Mouse (Mus musculus): Measurements from ENCODE around the gene Spata9.
"Not testable (repeated sequence)": the region's sequence is repeated elsewhere in the genome, so short reads cannot be mapped to it uniquely, and the experiment has no call there.

The Spata9 gene

DNA sequence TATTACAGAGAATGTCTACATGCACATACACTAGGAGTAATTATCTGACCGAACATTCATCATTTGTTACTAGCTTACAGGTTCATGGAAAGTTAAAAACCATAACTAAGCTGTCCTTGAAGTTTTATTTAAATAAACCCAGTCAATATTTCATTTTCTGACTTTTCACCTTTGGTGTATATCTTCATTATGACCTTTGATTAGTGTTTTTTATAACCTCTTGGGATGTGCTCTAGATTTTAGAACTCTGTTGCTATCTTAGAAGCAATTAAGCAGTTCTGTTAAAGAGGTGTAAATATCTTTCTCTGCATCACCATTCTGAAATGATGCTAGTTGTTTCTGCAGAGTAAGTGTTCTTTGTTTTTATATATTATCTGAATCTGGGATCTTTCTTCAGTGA, at the start of gene Spata9:
Spata9 (plus strand) TSS at position 301 of the 400 bp plus-strand sequence.
- ChIA-PET CTCF (no interaction called here), POLR2A (no interaction called here)

DNA sequence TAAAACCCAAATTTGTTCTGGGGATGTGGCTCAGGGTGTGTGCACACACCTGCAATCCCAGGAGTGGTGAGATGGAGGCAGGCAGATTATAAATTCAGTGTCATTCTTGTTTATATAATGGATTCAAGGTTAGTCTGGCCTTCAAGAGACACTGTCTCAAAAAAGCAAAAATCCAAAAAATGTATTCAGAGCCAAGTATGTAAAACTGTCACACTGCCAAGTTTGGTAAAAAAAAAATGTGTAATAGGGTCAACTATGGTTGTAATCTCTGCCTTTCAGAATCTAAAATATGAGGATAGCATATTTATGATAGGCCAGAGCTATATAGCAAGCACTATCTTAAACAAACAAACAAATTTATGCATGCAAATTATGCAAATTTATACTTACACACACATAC, 39.0 kb upstream of the Spata9 start:
- CTCF ChIA-PET: no interaction called here
- POLR2A ChIA-PET: interaction anchor here in 1 of 4 experiments (0.9 to 1.6 kb wide), 2 partner anchors 16 to 18 kb away, joined by 3 to 6 read pairs; partner anchors contain the start of gene Rhobtb3

DNA sequence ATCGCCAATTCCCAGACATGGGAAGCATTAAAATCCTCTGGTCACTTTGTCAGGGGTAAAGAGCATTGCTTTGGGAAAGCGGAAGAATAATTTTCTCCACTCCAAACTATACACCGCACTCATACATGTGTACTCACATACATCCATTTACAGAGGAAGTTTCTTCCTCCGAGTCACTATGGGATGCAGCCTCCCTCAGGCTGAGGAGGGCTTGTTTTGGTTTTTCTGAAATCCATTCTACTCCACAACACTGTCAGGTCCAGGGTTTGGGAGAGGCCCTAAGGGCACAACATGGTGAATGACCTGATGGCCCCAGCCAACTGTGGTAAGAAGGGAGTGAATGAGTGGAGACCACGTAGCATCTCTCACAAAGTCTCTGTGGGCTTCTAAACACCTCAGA, 37.9 kb upstream of the Spata9 start:
- POLR2A ChIA-PET: interaction anchor here in 1 of 4 experiments (1.8 to 2.2 kb wide), 2 partner anchors 14 to 17 kb away, joined by 4 to 6 read pairs; no protein-coding TSS in a partner anchor
- CTCF ChIA-PET: not testable (repeated sequence)

DNA sequence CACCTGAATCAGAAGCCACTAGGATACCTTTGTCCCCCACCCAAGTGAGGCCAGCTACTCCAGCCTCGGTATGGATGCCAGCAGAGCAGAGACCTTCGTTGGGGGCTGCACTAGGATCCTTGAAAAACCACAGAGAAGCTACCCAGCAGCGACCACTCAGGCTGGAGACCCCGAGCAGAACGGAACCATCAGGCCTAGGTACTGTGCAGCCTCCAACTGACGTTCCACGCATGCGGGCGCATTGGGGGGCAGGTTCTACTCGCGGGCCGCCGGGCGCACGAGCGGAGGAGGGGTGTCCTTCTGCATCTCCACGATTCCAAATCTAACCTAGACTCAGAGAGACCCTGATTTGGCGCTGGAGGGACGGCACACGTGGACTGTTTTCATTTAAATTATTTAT, 36.9 kb upstream of the Spata9 start:
- CTCF ChIA-PET: no interaction called here
- POLR2A ChIA-PET: interaction anchor here in 3 of 4 experiments (0.6 to 2.2 kb wide), 7 partner anchors 10 to 168 kb away, joined by 3 to 6 read pairs (median 3); partner anchors contain the start of genes Arsk (in 1 of the 3), Rfesd (in 1 of the 3) and Ttc37 (in 1 of the 3)

DNA sequence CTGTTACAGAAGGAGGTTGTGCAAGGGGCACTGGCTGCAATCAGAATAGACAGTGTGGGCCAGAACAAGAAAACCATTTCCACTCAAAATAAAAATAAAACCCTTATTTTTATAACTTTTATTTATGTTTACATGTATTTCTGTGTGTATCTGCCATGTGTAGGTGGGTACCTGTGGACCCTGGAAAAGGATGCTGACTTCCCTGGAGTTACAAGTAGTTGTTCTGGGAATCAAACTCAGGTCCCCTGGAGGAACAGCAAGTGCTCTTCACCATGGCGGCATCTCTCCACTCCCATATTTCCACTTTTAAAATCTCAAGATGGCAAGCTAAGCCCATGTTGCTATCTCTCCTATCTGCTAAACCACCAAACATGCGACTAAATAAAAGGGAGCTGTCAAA, 36.3 kb upstream of the Spata9 start:
- CTCF ChIA-PET: no interaction called here
- POLR2A ChIA-PET: interaction anchor here in 2 of 4 experiments (0.6 to 2.2 kb wide), 6 partner anchors 10 to 167 kb away, joined by 3 to 6 read pairs (median 3); partner anchors contain the start of genes Arsk (in 1 of the 2), Rfesd (in 1 of the 2) and Ttc37 (in 1 of the 2)

DNA sequence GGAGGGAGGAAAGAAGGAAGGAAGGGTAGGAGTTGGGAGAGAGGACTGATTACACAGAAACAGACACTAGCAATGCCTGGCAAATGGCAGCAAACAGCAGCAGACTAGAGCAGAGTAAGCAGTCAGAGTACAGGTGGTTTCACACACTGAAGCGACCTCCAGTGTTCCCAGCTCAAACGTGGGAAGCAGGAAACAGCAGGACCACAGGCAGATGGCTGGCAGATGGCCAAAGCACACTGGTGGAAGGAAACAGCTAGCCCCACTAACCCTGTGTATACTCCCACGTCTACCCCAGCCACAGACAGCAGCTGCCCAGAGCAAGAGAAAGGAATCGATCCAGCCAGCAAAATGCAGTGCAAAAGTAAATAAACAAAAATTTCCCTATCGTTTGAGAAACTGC, 35.9 kb upstream of the Spata9 start:
- ChIA-PET POLR2A (interaction anchor here in 2 of 4 experiments (1.1 to 2.2 kb wide), 3 partner anchors 12 to 167 kb away, joined by 3 to 4 read pairs (median 3); partner anchors contain the start of genes Arsk (in 1 of the 2) and Ttc37 (in 1 of the 2)), CTCF (no interaction called here)

DNA sequence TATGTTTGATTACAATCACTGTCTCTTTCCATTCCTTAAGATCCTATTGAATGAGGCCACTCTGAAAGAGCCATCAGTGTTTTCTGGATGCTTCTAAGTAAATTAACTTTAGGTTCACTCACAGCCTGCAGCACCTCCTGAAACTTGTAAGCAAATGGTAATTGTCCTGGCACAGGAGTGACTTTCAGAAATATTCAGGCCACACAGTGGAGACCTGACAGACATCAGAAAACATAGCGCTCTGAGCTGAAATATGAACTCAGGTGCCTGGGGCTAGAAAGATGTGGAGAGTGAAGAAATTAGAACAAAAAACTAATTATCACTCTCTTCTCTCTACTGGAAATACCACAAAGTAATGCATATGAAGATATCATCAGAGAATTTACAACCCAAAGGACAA, 33.7 kb upstream of the Spata9 start:
- CTCF ChIA-PET: no interaction called here
- POLR2A ChIA-PET: interaction anchor here in 1 of 4 experiments (1.5 kb wide), 1 partner anchor 9 kb away, joined by 6 read pairs; no protein-coding TSS in a partner anchor

DNA sequence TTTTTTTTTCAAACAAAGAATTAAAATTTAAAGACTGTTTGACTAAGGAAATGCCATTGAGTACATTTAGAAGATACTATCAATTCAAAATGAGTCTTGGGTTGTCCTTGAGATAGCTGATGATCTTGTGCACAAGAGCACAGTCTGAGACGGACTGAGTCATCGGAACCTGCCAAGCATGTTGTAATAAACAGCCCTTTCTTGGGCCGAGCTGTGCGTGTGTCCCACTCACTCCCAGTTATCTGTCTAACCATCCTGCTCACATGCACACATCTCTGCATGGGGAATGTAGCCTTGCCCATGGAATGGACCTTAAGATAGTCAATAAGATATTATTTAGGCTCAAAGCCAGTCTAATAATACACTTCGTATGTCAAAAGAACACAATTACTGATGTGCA, 28.1 kb upstream of the Spata9 start:
- POLR2A ChIA-PET: no interaction called here
- CTCF ChIA-PET: no interaction called here

DNA sequence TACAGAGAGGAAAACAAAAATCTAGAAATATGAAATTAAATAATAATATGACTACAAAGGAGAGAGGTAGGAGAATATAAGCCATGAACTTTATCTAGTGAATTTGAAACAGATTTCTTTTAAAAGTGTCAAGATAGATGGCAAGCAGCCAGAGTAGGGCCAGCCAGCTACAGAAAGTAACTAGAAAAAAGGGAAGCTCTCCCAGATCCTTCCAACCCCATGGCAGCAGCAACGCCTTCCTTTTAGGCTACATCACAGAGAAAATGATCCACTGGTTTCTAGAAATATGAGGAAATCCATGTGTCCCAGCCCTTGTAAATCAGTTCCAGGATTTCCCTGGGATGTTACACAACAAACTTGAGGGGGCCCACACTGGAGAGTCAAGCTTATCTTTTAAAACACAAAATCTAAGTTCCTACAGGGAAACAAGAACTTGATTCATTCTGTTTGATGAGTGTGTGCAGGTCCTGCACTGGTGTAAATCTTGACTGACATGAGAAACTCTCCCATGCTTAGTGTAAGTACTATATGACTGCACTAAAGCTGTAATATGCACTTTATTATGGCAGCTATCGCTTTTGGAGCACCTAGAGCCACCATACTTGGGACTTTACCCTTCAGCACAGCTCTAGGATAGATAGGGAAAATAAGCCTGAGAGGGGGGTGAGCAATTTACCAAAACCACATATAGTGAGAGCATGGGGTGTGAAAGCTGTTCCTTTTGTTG, 26.0 kb upstream of the Spata9 start:
- ChIA-PET POLR2A (interaction anchor here in 3 of 4 experiments (0.7 to 1.4 kb wide), 3 partner anchors 11 to 143 kb away, joined by 3 read pairs; partner anchors contain the start of gene Rfesd (in 1 of the 3)), CTCF (interaction anchor here in 2 of 4 experiments (0.6 to 1.2 kb wide), 2 partner anchors 63 to 388 kb away, joined by 3 read pairs; no protein-coding TSS in a partner anchor)

DNA sequence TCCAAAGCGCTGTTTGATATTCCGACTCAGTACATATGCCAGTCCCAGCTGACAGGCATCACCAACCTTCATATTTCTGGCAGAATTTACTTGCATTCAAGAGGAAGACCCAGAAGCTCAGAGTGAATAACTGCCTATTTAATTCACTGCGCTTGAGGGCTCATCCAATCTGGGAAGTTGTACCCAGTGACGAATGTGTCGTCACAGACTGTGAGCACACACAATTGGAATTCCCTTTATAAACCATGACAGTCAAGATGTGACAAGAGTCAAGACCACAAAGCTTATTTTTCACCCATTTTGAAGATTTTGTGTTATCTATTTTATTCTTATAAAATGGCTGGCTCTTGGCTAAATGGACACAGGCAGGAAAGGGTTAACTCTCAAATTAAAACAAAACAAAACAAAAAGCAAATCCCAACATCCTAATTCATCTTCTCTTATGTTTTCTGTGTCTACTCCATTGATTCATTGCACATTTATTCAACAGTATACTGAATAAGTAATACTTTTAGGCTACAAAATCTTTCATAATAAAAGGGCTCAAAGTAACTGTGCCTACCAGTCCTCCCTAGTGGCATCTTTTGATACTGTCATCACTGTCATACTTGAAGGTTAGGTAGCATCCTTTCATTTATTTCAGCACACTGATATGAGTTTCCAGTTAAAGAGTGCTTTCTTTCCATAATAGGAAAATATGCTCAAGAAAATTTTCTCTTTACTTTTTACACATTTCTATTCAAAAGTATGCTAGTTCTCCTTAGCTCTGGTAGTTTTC, 25.2 kb upstream of the Spata9 start:
- ChIA-PET CTCF (no interaction called here), POLR2A (interaction anchor here in 2 of 4 experiments (0.6 to 3.3 kb wide), 4 partner anchors 8 to 646 kb away, joined by 3 to 16 read pairs (median 6); partner anchors contain the start of gene Rfesd (in 1 of the 2))

DNA sequence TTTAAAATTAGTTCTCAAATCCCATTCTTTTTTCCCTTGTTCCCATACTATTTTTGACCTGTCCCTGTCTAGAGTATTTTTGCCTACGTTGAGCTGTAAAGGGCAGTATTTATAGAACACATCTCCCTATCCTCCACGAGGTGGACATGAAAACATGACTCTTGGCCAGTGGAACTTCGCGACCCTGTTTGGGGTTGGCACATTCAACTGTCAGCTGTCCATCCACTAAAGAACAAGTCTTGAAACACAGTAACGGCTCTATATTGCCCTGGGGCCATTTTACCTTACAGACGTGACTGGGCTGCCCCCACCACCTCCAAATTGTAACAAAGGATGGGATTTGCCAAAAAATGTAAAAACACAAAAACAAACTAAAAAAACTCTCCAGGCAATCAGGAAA, 24.2 kb upstream of the Spata9 start:
- CTCF ChIA-PET: no interaction called here
- POLR2A ChIA-PET: interaction anchor here (0.6 to 3.3 kb wide), 23 partner anchors 9 to 1135 kb away, joined by 3 to 20 read pairs (median 4); partner anchors contain the start of genes Rfesd (in 3 of the 4), Cast (in 1 of the 4) and Mctp1 (in 1 of the 4)

DNA sequence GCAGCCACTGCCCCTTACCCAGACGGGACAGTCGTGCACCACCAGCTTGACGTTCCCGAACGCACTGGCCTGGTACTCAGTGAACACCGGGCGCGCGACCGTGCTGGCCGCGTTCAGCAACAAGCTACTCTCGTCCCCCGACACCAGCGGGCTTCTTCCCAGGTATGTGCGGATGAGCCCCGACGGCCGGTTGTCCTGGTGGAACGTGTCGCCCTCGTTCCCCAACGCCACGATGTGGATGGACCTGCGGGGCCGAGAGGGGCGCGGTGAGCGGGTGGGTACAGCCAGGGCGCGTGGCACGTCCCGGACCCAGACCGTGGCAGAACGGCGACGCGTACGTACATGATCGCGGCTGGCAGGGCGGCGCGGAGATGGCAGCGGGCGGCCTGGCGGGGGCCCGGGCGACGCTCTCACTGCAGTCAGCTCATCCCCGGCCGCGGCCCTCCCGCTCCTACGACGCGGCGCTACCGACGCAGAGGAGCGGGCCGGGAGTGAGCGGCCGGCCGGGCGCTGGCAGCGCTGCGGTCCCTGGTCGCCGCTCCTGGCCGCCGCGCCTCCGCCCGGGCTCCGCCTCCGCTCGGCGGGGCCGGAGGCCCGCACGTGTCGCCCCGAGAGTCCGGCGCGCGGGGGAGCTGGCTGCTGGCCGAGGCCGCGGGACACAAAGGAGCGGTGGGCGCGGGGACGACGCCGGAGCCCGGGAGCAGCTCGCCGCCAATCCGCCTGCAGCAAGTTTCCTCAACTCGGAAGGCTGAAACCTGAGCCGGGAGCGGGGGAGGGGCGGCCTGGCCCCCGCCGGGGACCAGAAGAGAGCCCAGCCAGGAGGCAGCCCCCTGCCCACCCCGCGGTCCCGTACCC, 23.5 kb upstream of the Spata9 start, which contains the start of gene Rhobtb3:
Rhobtb3 (minus strand) TSS at position 737 of the 855 bp plus-strand sequence.
- CTCF ChIA-PET: interaction anchor here in 3 of 4 experiments (0.5 to 0.6 kb wide), 4 partner anchors 38 to 486 kb away, joined by 3 read pairs; no protein-coding TSS in a partner anchor
- POLR2A ChIA-PET: interaction anchor here (0.6 to 3.3 kb wide), 28 partner anchors 9 to 1136 kb away, joined by 3 to 20 read pairs (median 4); partner anchors contain the start of genes Rfesd (in 3 of the 4), Cast (in 1 of the 4) and Mctp1 (in 1 of the 4)

DNA sequence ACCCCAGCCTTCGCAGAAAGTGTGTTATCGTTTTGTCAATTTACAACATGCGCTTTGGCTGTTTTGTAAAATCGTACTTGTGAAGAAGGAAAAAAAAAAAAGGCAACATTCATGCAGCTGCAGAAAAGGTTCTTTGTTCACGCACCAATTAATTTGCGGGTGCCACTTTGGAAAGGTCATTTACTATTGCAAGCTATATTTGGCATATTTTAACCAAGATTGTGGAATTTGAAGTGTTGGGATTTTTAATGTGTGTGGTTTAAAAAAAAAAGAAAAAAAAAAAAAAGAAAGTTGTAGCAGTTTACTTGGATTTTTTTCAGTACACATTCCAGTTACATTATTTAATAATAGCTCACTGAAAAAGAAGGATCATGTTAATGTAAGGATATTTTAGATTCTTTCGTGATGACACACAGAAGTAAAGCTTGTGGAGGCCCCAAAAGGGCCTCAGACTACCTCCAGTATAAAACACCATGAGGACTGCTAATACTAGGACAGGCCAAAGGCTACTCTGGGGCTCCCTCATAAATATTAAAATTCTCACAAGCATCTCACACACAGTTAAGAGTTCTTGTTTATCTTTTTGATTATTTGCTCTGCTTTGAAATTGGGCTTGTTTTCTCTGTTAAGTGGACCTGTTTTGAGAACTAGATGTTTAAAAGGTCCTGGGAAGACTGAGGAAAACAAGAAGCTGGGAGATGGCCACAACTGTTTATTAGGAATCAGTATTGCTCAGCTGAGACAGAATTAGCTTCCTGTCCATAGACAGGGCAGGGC, 22.7 kb upstream of the Spata9 start:
- POLR2A ChIA-PET: interaction anchor here (0.6 to 3.3 kb wide), 13 partner anchors 8 to 598 kb away, joined by 3 to 20 read pairs (median 6); partner anchors contain the start of genes Rfesd (in 3 of the 4) and Mctp1 (in 1 of the 4)
- CTCF ChIA-PET: interaction anchor here in 2 of 4 experiments (0.6 kb wide), 3 partner anchors 44 to 953 kb away, joined by 3 to 6 read pairs (median 3); no protein-coding TSS in a partner anchor

DNA sequence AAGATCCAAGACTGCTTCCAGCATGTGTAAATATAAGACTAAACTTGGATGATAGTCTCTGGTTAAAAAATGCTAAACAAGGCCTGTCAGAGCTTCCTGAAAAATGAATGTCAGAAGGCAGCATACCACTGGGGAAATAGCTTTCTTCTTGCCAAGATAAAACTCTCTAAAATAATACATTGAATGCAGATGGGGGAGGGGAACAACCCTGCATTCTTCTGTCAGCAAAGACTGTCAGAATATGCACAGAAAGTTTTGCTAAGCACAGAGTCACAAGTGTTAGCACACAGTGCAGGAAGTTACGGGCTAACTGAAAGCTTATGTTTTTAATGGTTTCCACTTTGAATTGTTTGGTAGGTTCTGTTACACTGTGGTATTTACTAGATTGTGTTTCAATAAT, 16.7 kb upstream of the Spata9 start:
- ChIA-PET POLR2A (no interaction called here), CTCF (no interaction called here)

DNA sequence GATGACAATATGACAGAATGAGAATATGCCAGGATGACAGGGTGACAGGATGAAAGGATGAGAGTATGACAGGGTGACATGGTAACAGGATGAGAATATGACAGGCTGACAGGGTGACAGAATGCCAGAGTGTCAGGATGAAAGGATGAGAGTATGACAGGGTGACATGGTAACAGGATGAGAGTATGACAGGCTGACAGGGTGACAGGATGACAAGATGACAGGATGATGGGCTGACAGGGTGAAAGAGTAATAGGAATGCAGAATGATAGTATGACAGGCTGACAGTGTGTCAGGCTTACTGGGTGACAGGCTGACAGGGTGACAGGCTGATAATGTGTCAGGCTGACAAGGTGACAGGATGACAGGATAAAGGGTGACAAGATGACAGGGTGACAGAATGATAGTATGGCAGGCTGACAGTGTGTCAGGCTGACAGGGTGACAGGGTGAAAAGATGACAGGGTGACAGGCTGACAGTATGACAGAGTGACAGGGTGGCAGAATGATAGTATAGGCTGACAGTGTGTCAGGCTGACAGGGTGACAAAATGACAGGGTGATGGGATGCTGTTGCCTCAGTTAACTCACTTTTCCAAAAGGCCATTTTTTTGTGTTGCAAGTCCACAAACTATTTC, 11.5 kb upstream of the Spata9 start:
- POLR2A ChIA-PET: no interaction called here
- CTCF ChIA-PET: no interaction called here

DNA sequence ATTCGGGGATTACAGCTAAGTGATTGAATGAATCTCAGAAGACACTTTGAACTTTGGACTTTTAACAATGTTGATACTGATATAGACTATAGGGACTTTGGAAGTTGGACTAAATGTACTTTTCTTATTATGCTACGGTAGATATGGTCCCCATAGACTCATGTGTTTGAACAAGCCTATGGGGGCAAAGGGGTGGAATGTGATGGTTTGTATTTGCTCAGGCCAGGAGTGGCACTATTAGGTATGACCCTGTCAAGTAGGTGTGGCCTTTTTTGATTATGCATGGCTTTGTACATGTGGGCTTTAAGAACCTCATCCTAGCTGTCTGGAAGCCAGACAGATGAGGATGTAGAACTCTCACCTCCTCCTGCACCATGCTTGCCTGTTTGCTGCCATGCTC, 7.5 kb downstream of the Spata9 start:
- ChIA-PET POLR2A (no interaction called here), CTCF (no interaction called here)

DNA sequence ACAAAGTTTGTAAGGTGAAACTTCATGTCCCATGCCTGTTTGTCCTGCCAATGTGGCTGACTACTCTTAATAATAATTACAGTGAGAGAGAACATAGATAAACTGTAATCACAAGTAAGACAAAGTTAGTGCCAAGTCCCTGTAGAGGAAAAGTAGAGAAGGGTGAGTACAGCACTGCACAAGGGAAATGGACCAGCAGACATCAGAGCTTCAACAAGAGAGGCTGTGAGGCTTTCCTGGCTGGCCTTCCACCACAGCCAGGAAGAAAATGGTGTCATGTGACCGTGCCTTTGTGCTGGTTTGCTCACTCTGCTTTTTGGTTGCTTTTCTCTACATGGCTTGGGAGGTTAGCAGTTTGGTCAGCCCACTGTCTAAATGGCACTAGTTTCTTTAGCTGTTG, 8.7 kb downstream of the Spata9 start:
- ChIA-PET POLR2A (interaction anchor here in 1 of 4 experiments (0.6 kb wide), 1 partner anchor 13 kb away, joined by 3 read pairs; no protein-coding TSS in a partner anchor), CTCF (no interaction called here)
